Mouse (Mus musculus): Measurements from ENCODE around the gene Rbfox2. TPM values are rescaled to one million over a fixed set of nuclear protein-coding genes. Genes with fewer than 3 reads are reported as not detected.

Rbfox2 gene
- polyA plus RNA-seq (2015; fragmentation: Nextera tagmentation; extraction: Ambion mirVana): 54.2 and 56.8 TPM in 2 replicates

- peak within 1 kb of the TSS; percentile 94 for H3K9ac ChIP-seq
- peak within 1 kb of the TSS; percentile 90 for H3K4me3 ChIP-seq (replicated peaks)
- ATAC-seq (ENCODE audit: insufficient read depth, low FRiP score, low read depth): peak; percentile 94
- no peaks in the 10 kb centered on the region for H3K36me3 ChIP-seq
- peak within 1 kb of the TSS; percentile 60 for H3K4me2 ChIP-seq
- H3K27me3 ChIP-seq (replicated peaks): no peaks in the 10 kb centered on the region
- no peaks in the 10 kb centered on the region for H3K9me3 ChIP-seq
- peaks cover 15% of the 10 kb centered on the region for H3K4me1 ChIP-seq
- under 1% methylated on average over 65 of the region's 90 CpGs for WGBS
- peak within 1 kb of the TSS; percentile 99 for H3K27ac ChIP-seq
These were observed at the start of gene Rbfox2 for GRCm38 (mm10) chr15:77306547-77307261. Gene Rbfox2 (minus strand): TSS chr15:77307004.

GRCm38 (mm10) chr15:77356248-77356810 lies 49.5 kb upstream of the Rbfox2 start:
- H3K4me2 ChIP-seq: peak overlapping the region; percentile 23
- no peak overlapping the region for H3K9ac ChIP-seq
- peaks cover 27% of the 10 kb centered on the region for H3K4me1 ChIP-seq

GRCm38 (mm10) chr15:77354848-77355551 lies 48.2 kb upstream of the Rbfox2 start:
- Histone ChIP-seq H3K36me3 (no peaks in the 10 kb centered on the region), H3K4me2 (no peak overlapping the region), H3K27ac (no peak overlapping the region), H3K4me3 (replicated peaks) (no peak overlapping the region), H3K4me1 (peaks cover 27% of the 10 kb centered on the region), H3K9ac (no peak overlapping the region), H3K27me3 (replicated peaks) (no peaks in the 10 kb centered on the region), H3K9me3 (no peaks in the 10 kb centered on the region)
- ATAC-seq (ENCODE audit: insufficient read depth, low FRiP score, low read depth): no peak
- 75% methylated on average over 6 of the region's 6 CpGs for WGBS

More at GRCm38 (mm10) chr15:77356248-77356810, 49.5 kb upstream of the Rbfox2 start:
- no peaks in the 10 kb centered on the region for H3K36me3 ChIP-seq
- no peaks in the 10 kb centered on the region for H3K9me3 ChIP-seq
- H3K27me3 ChIP-seq (replicated peaks): no peaks in the 10 kb centered on the region
- no peak overlapping the region for H3K4me3 ChIP-seq (replicated peaks)
- WGBS: 18% methylated on average over 11 of the region's 11 CpGs
- H3K27ac ChIP-seq: peak overlapping the region; percentile 31; the same call in 1 of the 2 replicates
- no peak for ATAC-seq (ENCODE audit: insufficient read depth, low FRiP score, low read depth)

GRCm38 (mm10) chr15:77354496-77354847 lies 47.7 kb upstream of the Rbfox2 start:
- Histone ChIP-seq H3K9me3 (no peaks in the 10 kb centered on the region), H3K36me3 (no peaks in the 10 kb centered on the region), H3K4me2 (no peak overlapping the region), H3K27me3 (replicated peaks) (no peaks in the 10 kb centered on the region), H3K4me3 (replicated peaks) (no peak overlapping the region), H3K9ac (no peak overlapping the region), H3K4me1 (peaks cover 25% of the 10 kb centered on the region), H3K27ac (no peak overlapping the region)
- no peak for ATAC-seq (ENCODE audit: insufficient read depth, low FRiP score, low read depth)
- 56% methylated on average over 4 of the region's 4 CpGs for WGBS

GRCm38 (mm10) chr15:77353764-77354163 lies 47.0 kb upstream of the Rbfox2 start:
- H3K4me1 ChIP-seq: peaks cover 18% of the 10 kb centered on the region
- no peaks in the 10 kb centered on the region for H3K36me3 ChIP-seq
- no peak overlapping the region for H3K27ac ChIP-seq
- no peaks in the 10 kb centered on the region for H3K9me3 ChIP-seq
- no peak overlapping the region for H3K9ac ChIP-seq
- WGBS: 23% methylated on average over 4 of the region's 4 CpGs
- no peak overlapping the region for H3K4me3 ChIP-seq (replicated peaks)
- no peak for ATAC-seq (ENCODE audit: insufficient read depth, low FRiP score, low read depth)
- no peaks in the 10 kb centered on the region for H3K27me3 ChIP-seq (replicated peaks)
- H3K4me2 ChIP-seq: no peak overlapping the region

- no peak for ATAC-seq (ENCODE audit: insufficient read depth, low FRiP score, low read depth)
- WGBS: 62% methylated on average over 7 of the region's 7 CpGs
These were observed 46.1 kb upstream of the Rbfox2 start for GRCm38 (mm10) chr15:77352863-77353262.

GRCm38 (mm10) chr15:77350117-77350516 lies 43.3 kb upstream of the Rbfox2 start:
- 81% methylated on average over 7 of the region's 7 CpGs for WGBS
- H3K27me3 ChIP-seq (replicated peaks): no peaks in the 10 kb centered on the region
- no peak for ATAC-seq (ENCODE audit: insufficient read depth, low FRiP score, low read depth)
- no peaks in the 10 kb centered on the region for H3K36me3 ChIP-seq
- H3K27ac ChIP-seq: no peak overlapping the region
- peaks cover 8% of the 10 kb centered on the region; the same call in 1 of the 2 replicates for H3K4me1 ChIP-seq
- H3K9me3 ChIP-seq: no peaks in the 10 kb centered on the region
- H3K9ac ChIP-seq: no peak overlapping the region
- no peak overlapping the region for H3K4me2 ChIP-seq
- H3K4me3 ChIP-seq (replicated peaks): no peak overlapping the region

More at GRCm38 (mm10) chr15:77352863-77353262, 46.1 kb upstream of the Rbfox2 start:
- peaks cover 15% of the 10 kb centered on the region for H3K4me1 ChIP-seq
- no peaks in the 10 kb centered on the region for H3K9me3 ChIP-seq
- no peak overlapping the region for H3K4me2 ChIP-seq
- H3K4me3 ChIP-seq (replicated peaks): no peak overlapping the region
- no peak overlapping the region for H3K27ac ChIP-seq
- H3K36me3 ChIP-seq: no peaks in the 10 kb centered on the region
- no peaks in the 10 kb centered on the region for H3K27me3 ChIP-seq (replicated peaks)
- H3K9ac ChIP-seq: no peak overlapping the region

GRCm38 (mm10) chr15:77348146-77348545 lies 41.3 kb upstream of the Rbfox2 start:
- ATAC-seq (ENCODE audit: insufficient read depth, low FRiP score, low read depth): no peak
- Histone ChIP-seq H3K27ac (no peak overlapping the region), H3K9me3 (no peaks in the 10 kb centered on the region), H3K4me3 (replicated peaks) (no peak overlapping the region), H3K9ac (no peak overlapping the region), H3K27me3 (replicated peaks) (no peaks in the 10 kb centered on the region), H3K4me2 (no peak overlapping the region), H3K4me1 (peaks cover 13% of the 10 kb centered on the region), H3K36me3 (no peaks in the 10 kb centered on the region)
- WGBS: 74% methylated on average over 7 of the region's 7 CpGs

- H3K36me3 ChIP-seq: no peaks in the 10 kb centered on the region
- H3K27me3 ChIP-seq (replicated peaks): no peaks in the 10 kb centered on the region
- peaks cover 22% of the 10 kb centered on the region for H3K4me1 ChIP-seq
- H3K9me3 ChIP-seq: no peaks in the 10 kb centered on the region
- H3K9ac ChIP-seq: no peak overlapping the region
- peak; percentile 41; the same call in 1 of the 2 replicates for ATAC-seq (ENCODE audit: insufficient read depth, low FRiP score, low read depth)
- peak overlapping the region; percentile 47 for H3K4me2 ChIP-seq
- 35% methylated on average over 17 of the region's 17 CpGs for WGBS
- H3K27ac ChIP-seq: peak overlapping the region; percentile 82
- H3K4me3 ChIP-seq (replicated peaks): peak overlapping the region; percentile 12
These were observed 37.6 kb upstream of the Rbfox2 start for GRCm38 (mm10) chr15:77344127-77345125.

- 2% methylated on average over 13 of the region's 13 CpGs for WGBS
- Histone ChIP-seq H3K9me3 (no peaks in the 10 kb centered on the region), H3K4me1 (peaks cover 22% of the 10 kb centered on the region), H3K27me3 (replicated peaks) (no peaks in the 10 kb centered on the region), H3K27ac (peak overlapping the region; percentile 82), H3K36me3 (no peaks in the 10 kb centered on the region), H3K9ac (no peak overlapping the region), H3K4me2 (peak overlapping the region; percentile 47), H3K4me3 (replicated peaks) (peak overlapping the region; percentile 12)
- peak; percentile 45; the same call in 1 of the 2 replicates for ATAC-seq (ENCODE audit: insufficient read depth, low FRiP score, low read depth)
These were observed 36.8 kb upstream of the Rbfox2 start for GRCm38 (mm10) chr15:77343527-77344091.

Data from stomach, embryonic 15.5 days (tissue).